In the genomic region with DNA sequence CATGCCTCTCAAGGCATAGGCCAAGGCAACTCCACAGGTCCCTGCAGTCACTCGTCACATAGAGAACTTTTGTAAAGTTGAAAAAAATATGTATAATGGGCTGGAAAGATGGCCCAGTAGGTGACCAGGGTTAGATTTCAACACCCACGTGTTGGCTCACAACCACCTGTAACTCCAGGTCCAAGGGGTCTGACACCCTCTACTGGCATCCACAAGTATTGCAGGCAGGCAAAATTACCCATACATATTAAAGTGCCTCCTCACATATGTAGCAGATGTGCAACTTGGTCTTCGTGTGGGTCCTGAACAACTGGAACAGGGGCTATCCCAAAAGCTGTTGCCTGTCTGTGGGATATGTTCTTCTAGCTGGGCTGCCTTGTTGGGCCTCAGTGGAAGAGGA, we compare ENCODE assay signal across 17 mouse cellular contexts. TPM values are rescaled to one million over a fixed set of nuclear protein-coding genes. Genes with fewer than 3 reads are reported as not detected.
A peak's percentile ranks its signal among the peaks of the same experiment; 100 is the strongest.
DNase-seq lines count a peak whose midpoint lies in the region; ATAC-seq and TF ChIP-seq lines count a peak whose summit lies in the region.
"Had no signal": no experiment of that assay in that cellular context is flagged by ENCODE, and none has a peak within 500 bp of the region (broad histone marks: within the 10 kb centered on the region; RNA-seq: fewer than 3 reads in every experiment).

No protein-coding gene starts in this region.

- no peak for TF ChIP-seq POLR2A in lung, adult 2 months (IDR thresholded peaks at IDR 0.05; ENCODE audit: borderline replicate concordance, extremely low read depth, low read depth, low read length)

- ATAC-seq in G1E (ENCODE audit: extremely low read depth, insufficient number of reproducible peaks, low FRiP score, poor library complexity, severe bottlenecking): no peak
- ATAC-seq in liver, embryonic 14.5 days (ENCODE audit: insufficient read depth): no peak

- TF ChIP-seq EP300 in liver, embryonic 14.5 days (IDR thresholded peaks at IDR 0.05; ENCODE audit: low read depth): no peak

- peak; percentile 35; the same call in 1 of the 2 replicates for TF ChIP-seq CTCF in gastrocnemius, adult 2 months (IDR thresholded peaks at IDR 0.05)
- 0 out of 2 replicates have a peak, but pooled peaks have one; percentile 17 for TF ChIP-seq CTCF in lung, adult 2 months (IDR thresholded peaks at IDR 0.05; ENCODE audit: insufficient read depth, low read length)
- TF ChIP-seq CTCF in G1E (IDR thresholded peaks at IDR 0.05; ENCODE audit: low read depth, low read length): peak; percentile 74
- TF ChIP-seq CTCF in liver, embryonic 14.5 days (IDR thresholded peaks at IDR 0.05; ENCODE audit: low read depth): peak; percentile 79

- no peaks in the 10 kb centered on the region for H3K36me3 ChIP-seq in G1E (replicated peaks)
- no peaks in the 10 kb centered on the region for H3K36me3 ChIP-seq in liver, embryonic 14.5 days (replicated peaks; ENCODE audit: control insufficient read depth, insufficient read depth, low read depth)
- H3K36me3 ChIP-seq: heart, embryonic 13.5 days; hindbrain, embryonic 15.5 days; liver, embryonic 15.5 days; neural tube, embryonic 13.5 days had no signal

- no peaks in the 10 kb centered on the region for H3K4me1 ChIP-seq in lung, adult 2 months (ENCODE audit: control insufficient read depth, insufficient read depth, low read length)
- peaks cover 8% of the 10 kb centered on the region for H3K4me1 ChIP-seq in G1E (ENCODE audit: insufficient read depth, low read depth, low read length)
- H3K4me1 ChIP-seq in liver, embryonic 14.5 days (replicated peaks; ENCODE audit: control insufficient read depth in 2 of 2, insufficient read depth in 2 of 2, low read length in 1 of 2): no peaks in the 10 kb centered on the region; a peak in 1 of 4 replicates
- H3K4me1 ChIP-seq: heart, embryonic 13.5 days; hindbrain, embryonic 15.5 days; liver, embryonic 15.5 days; neural tube, embryonic 13.5 days had no signal

- H3K4me2 ChIP-seq in liver, embryonic 14.5 days (ENCODE audit: low read depth): no peak overlapping the region
- H3K4me2 ChIP-seq: heart, embryonic 13.5 days; hindbrain, embryonic 15.5 days; liver, embryonic 15.5 days; midbrain, embryonic 11.5 days; neural tube, embryonic 13.5 days had no signal

- intact Hi-C loops in gastrocnemius, adult 2 months (cut with DNase I): no loop called here
- intact Hi-C loops in gastrocnemius, postnatal 14 days (cut with DNase I; ENCODE audit: low total_unique reads): no loop called here

- DNase-seq in gastrocnemius, adult 2 months: no peak
- no peak for DNase-seq in gastrocnemius, postnatal 4 days (ENCODE audit: low spot score in 2 of 2)
- DNase-seq in lung, adult 2 months: no peak
- DNase-seq in lung, postnatal 4 days: no peak
- no peak for DNase-seq in G1E (ENCODE audit: low spot score)
- no peak for DNase-seq in liver, embryonic 14.5 days (ENCODE audit: low read depth in 3 of 3, low spot score in 3 of 3)
- DNase-seq in natural killer cell, adult 2 months (ENCODE audit: low spot score in 2 of 2): no peak
- no peak for DNase-seq in gastrocnemius, postnatal 14 days
- DNase-seq: embryo, embryonic 11 days; kidney, postnatal 25 days; retina, postnatal 1 day; thymus, postnatal 14 days had no signal

- no peak overlapping the region for H3K4me3 ChIP-seq in gastrocnemius, adult 2 months
- no peak overlapping the region for H3K4me3 ChIP-seq in lung, adult 2 months (replicated peaks; ENCODE audit: extremely low read depth, low read depth, low read length)
- H3K4me3 ChIP-seq in G1E (ENCODE audit: low read depth, low read length): no peak overlapping the region
- H3K4me3 ChIP-seq in liver, embryonic 14.5 days (ENCODE audit: insufficient read depth in 1 of 2, low read depth in 2 of 2, low read length in 2 of 2): no peak overlapping the region
- H3K4me3 ChIP-seq: heart, embryonic 13.5 days; hindbrain, embryonic 15.5 days; liver, embryonic 15.5 days; neural tube, embryonic 13.5 days had no signal

- H3K9me3 ChIP-seq in G1E (replicated peaks): no peaks in the 10 kb centered on the region
- no peaks in the 10 kb centered on the region for H3K9me3 ChIP-seq in liver, embryonic 14.5 days (ENCODE audit: control insufficient read depth, low read length)
- H3K9me3 ChIP-seq: heart, embryonic 13.5 days; liver, embryonic 15.5 days had no signal

- H3K27me3 ChIP-seq in G1E (ENCODE audit: insufficient read depth, low read length): peaks cover 41% of the 10 kb centered on the region
- H3K27me3 ChIP-seq in liver, embryonic 14.5 days (ENCODE audit: control insufficient read depth, insufficient read depth, low read length): no peaks in the 10 kb centered on the region; the same call in 1 of the 2 replicates
- H3K27me3 ChIP-seq: hindbrain, embryonic 15.5 days; neural tube, embryonic 13.5 days had no signal

- WGBS in lung, adult 2 months: 67% methylated on average over 3 of the region's 3 CpGs
- WGBS in liver, embryonic 14.5 days (ENCODE audit: insufficient replicate concordance): 56% methylated on average over 3 of the region's 3 CpGs

- no peak overlapping the region for H3K27ac ChIP-seq in gastrocnemius, adult 2 months
- no peak overlapping the region for H3K27ac ChIP-seq in liver, embryonic 14.5 days
- H3K27ac ChIP-seq: heart, embryonic 13.5 days; hindbrain, embryonic 15.5 days; liver, embryonic 15.5 days; neural tube, embryonic 13.5 days had no signal

- no peak overlapping the region for H3K9ac ChIP-seq in liver, embryonic 14.5 days (replicated peaks)
- H3K9ac ChIP-seq: heart, embryonic 13.5 days; hindbrain, embryonic 15.5 days; liver, embryonic 15.5 days; neural tube, embryonic 13.5 days had no signal

RNA-seq across cellular contexts. Expression of gene Ecpas, which starts 15.1 kb away (rescaled TPM):
- total RNA-seq in gastrocnemius, adult 2 months (2021): 100 to 1,000 TPM; 283 to 349 TPM
- 100 to 1,000 TPM; 172 to 190 TPM for total RNA-seq in gastrocnemius, postnatal 4 days (2021)
- 14.4 and 20.9 TPM in 2 replicates for polyA plus RNA-seq in lung, adult 2 months (2012; rRNA removed)
- total RNA-seq in G1E (2014; fragmentation: Nextera tagmentation) (243 and 278 TPM in 2 replicates), G1E (2017) (91.0 and 92.5 TPM in 2 replicates)
- 27.1 and 28.7 TPM in 2 replicates for polyA plus RNA-seq in G1E (2012)
- 5.5 and 9.7 TPM in 2 replicates for polyA plus RNA-seq in liver, embryonic 14.5 days (2012; rRNA removed)
- 16.8 and 20.8 TPM in 2 replicates for polyA plus RNA-seq in liver, embryonic 14.5 days (2014; fragmentation: Nextera tagmentation; extraction: Ambion mirVana)
- 100 to 1,000 TPM; 206 to 221 TPM for total RNA-seq in gastrocnemius, postnatal 14 days (2021)

RNA-seq across cellular contexts. Expression of gene Zkscan16, which starts 15.8 kb away (rescaled TPM):
- not detected for total RNA-seq in gastrocnemius, adult 2 months (2021)
- under 1 TPM; 0.54 to 0.69 TPM for total RNA-seq in gastrocnemius, postnatal 4 days (2021)
- not detected in 2 replicates for polyA plus RNA-seq in lung, adult 2 months (2012; rRNA removed)
- total RNA-seq in G1E (2014; fragmentation: Nextera tagmentation) (not detected in 2 replicates), G1E (2017) (0.12 and 0.22 TPM in 2 replicates)
- not detected in 2 replicates for polyA plus RNA-seq in G1E (2012)
- polyA plus RNA-seq in liver, embryonic 14.5 days (2012; rRNA removed): 0.03 and 0.08 TPM in 2 replicates
- 0.06 and 0.11 TPM in 2 replicates for polyA plus RNA-seq in liver, embryonic 14.5 days (2014; fragmentation: Nextera tagmentation; extraction: Ambion mirVana)
- under 1 TPM; 0.16 to 0.18 TPM for total RNA-seq in gastrocnemius, postnatal 14 days (2021)

RNA-seq across cellular contexts. Expression of gene Ptgr1, which starts 59.3 kb away (rescaled TPM):
- 1 to 10 TPM in 1 of 2 experiments, under 1 TPM in 1; 0.84 to 1.7 TPM for total RNA-seq in gastrocnemius, adult 2 months (2021)
- total RNA-seq in gastrocnemius, postnatal 4 days (2021): 10 to 100 TPM in 1 of 2 experiments, 1 to 10 TPM in 1; 8.4 to 10.3 TPM
- polyA plus RNA-seq in lung, adult 2 months (2012; rRNA removed): 6.7 and 23.7 TPM in 2 replicates
- total RNA-seq in G1E (2014; fragmentation: Nextera tagmentation) (4.4 and 5.0 TPM in 2 replicates), G1E (2017) (13.8 and 14.5 TPM in 2 replicates)
- 0.18 and 0.42 TPM in 2 replicates for polyA plus RNA-seq in G1E (2012)
- polyA plus RNA-seq in liver, embryonic 14.5 days (2012; rRNA removed): 6.2 and 11.1 TPM in 2 replicates
- polyA plus RNA-seq in liver, embryonic 14.5 days (2014; fragmentation: Nextera tagmentation; extraction: Ambion mirVana): 14.8 and 16.0 TPM in 2 replicates
- total RNA-seq in gastrocnemius, postnatal 14 days (2021): 1 to 10 TPM; 3.4 to 3.7 TPM

Comparison
In these comparisons a context has a peak if more than half of its experiments do, and no peak if none do; other contexts are left out.
1. CTCF ChIP-seq: peak in every context shown above with its lines; median percentile 79 in liver, embryonic 14.5 days; 74 in G1E; 35 in gastrocnemius, adult 2 months; 17 in lung, adult 2 months.